ENCODE assay signal across 12 mouse cellular contexts in the genomic region with DNA sequence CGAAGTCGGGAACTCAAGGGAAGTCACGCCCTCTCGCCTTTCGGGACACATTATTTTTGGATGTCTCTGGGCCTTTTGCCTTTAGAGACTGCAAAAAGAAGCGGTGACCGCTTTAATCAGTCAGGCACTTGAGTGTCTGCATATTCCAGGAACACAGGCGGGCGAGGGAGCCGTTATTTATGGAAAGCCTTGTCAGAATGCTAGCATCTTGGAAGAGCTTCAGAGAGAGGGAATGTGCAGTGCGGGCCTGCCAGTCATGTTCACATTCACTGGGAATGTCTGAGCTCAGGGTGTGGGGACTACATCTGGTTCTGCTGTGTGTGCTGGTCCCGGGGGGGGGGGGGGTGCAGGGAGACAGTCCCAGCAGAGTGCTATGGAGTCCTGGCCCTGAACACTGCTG. TPM values are rescaled to one million over a fixed set of nuclear protein-coding genes. Genes with fewer than 3 reads are reported as not detected.
DNase-seq lines count a peak whose midpoint lies in the region; ATAC-seq lines count a peak whose summit lies in the region.
"Had no signal": no experiment of that assay in that cellular context is flagged by ENCODE, and none has a peak within 500 bp of the region (broad histone marks: within the 10 kb centered on the region; RNA-seq: fewer than 3 reads in every experiment).

No protein-coding gene starts in this region.

- H3K4me2 ChIP-seq in embryonic facial prominence, embryonic 14.5 days (ENCODE audit: low read depth, low read length), result no peak overlapping the region
- no peak overlapping the region for H3K4me2 ChIP-seq in lung, embryonic 16.5 days (ENCODE audit: low read depth, low read length)
- H3K4me2 ChIP-seq: midbrain, embryonic 13.5 days had no signal

- H3K9ac ChIP-seq in embryonic facial prominence, embryonic 14.5 days (ENCODE audit: low read depth, low read length), result no peak overlapping the region
- no peak overlapping the region for H3K9ac ChIP-seq in lung, embryonic 16.5 days (ENCODE audit: low read length)
- H3K9ac ChIP-seq: midbrain, embryonic 13.5 days had no signal

- H3K36me3 ChIP-seq in embryonic facial prominence, embryonic 14.5 days (ENCODE audit: control insufficient read depth, insufficient read depth, low read length), result no peaks in the 10 kb centered on the region
- no peaks in the 10 kb centered on the region for H3K36me3 ChIP-seq in embryonic facial prominence, embryonic 10.5 days (replicated peaks)
- H3K36me3 ChIP-seq in heart, embryonic 10.5 days, result no peaks in the 10 kb centered on the region
- no peaks in the 10 kb centered on the region for H3K36me3 ChIP-seq in lung, embryonic 16.5 days (ENCODE audit: control insufficient read depth, insufficient read depth, low read length)
- H3K36me3 ChIP-seq: midbrain, embryonic 13.5 days had no signal

- ATAC-seq in embryonic facial prominence, embryonic 14.5 days (ENCODE audit: low read depth), result 0 out of 2 replicates have a peak, but pooled peaks have one; percentile 67
- peak; percentile 92 for ATAC-seq in lung, embryonic 16.5 days (ENCODE audit: low read depth)
- ATAC-seq: midbrain, embryonic 13.5 days had no signal

- WGBS in embryonic facial prominence, embryonic 14.5 days, result 67% methylated on average over 12 of the region's 12 CpGs
- 90% methylated on average over 12 of the region's 12 CpGs for whole genome bisulfite sequencing in embryonic facial prominence, embryonic 10.5 days
- WGBS in heart, embryonic 10.5 days, result 41% methylated on average over 12 of the region's 12 CpGs
- 47% methylated on average over 12 of the region's 12 CpGs for WGBS in lung, embryonic 16.5 days

- no peak overlapping the region; the same call in 1 of the 2 replicates for H3K27ac ChIP-seq in embryonic facial prominence, embryonic 14.5 days (replicated peaks; ENCODE audit: low read depth, low read length)
- H3K27ac ChIP-seq in embryonic facial prominence, embryonic 10.5 days (replicated peaks), result no peak overlapping the region
- peak overlapping the region; percentile 84 for H3K27ac ChIP-seq in heart, embryonic 10.5 days
- peak overlapping the region; percentile 75 for H3K27ac ChIP-seq in lung, embryonic 16.5 days (ENCODE audit: low read length)
- H3K27ac ChIP-seq: midbrain, embryonic 13.5 days had no signal

- H3K9me3 ChIP-seq in embryonic facial prominence, embryonic 14.5 days (ENCODE audit: control insufficient read depth, low read length), result no peaks in the 10 kb centered on the region
- 0 out of 2 replicates have a peak, but pooled peaks cover 3% of the 10 kb centered on the region for H3K9me3 ChIP-seq in embryonic facial prominence, embryonic 10.5 days
- H3K9me3 ChIP-seq in heart, embryonic 10.5 days, result no peaks in the 10 kb centered on the region
- H3K9me3 ChIP-seq in lung, embryonic 16.5 days (ENCODE audit: control insufficient read depth, low read length), result no peaks in the 10 kb centered on the region
- H3K9me3 ChIP-seq: midbrain, embryonic 13.5 days had no signal

- H3K4me1 ChIP-seq in embryonic facial prominence, embryonic 14.5 days (ENCODE audit: control insufficient read depth, insufficient read depth, low read length), result no peaks in the 10 kb centered on the region
- peaks cover 12% of the 10 kb centered on the region for H3K4me1 ChIP-seq in embryonic facial prominence, embryonic 10.5 days
- peaks cover 50% of the 10 kb centered on the region for H3K4me1 ChIP-seq in heart, embryonic 10.5 days
- H3K4me1 ChIP-seq in lung, embryonic 16.5 days (replicated peaks; ENCODE audit: control insufficient read depth, insufficient read depth, low read length), result peaks cover under 1% of the 10 kb centered on the region; the same call in 1 of the 2 replicates

- no peaks in the 10 kb centered on the region for H3K27me3 ChIP-seq in embryonic facial prominence, embryonic 14.5 days (replicated peaks; ENCODE audit: control insufficient read depth, insufficient read depth, low read length)
- 0 out of 2 replicates have a peak, but pooled peaks cover 11% of the 10 kb centered on the region for H3K27me3 ChIP-seq in embryonic facial prominence, embryonic 10.5 days (replicated peaks; ENCODE audit: low read depth, poor library complexity, severe bottlenecking)
- 0 out of 2 replicates have a peak, but pooled peaks cover 9% of the 10 kb centered on the region for H3K27me3 ChIP-seq in heart, embryonic 10.5 days (ENCODE audit: insufficient read depth, poor library complexity, severe bottlenecking)
- H3K27me3 ChIP-seq in lung, embryonic 16.5 days (ENCODE audit: control insufficient read depth, insufficient read depth, low read depth, low read length), result no peaks in the 10 kb centered on the region
- H3K27me3 ChIP-seq: midbrain, embryonic 13.5 days had no signal

- H3K4me3 ChIP-seq in embryonic facial prominence, embryonic 14.5 days (ENCODE audit: low read depth, low read length), result no peak overlapping the region
- no peak overlapping the region for H3K4me3 ChIP-seq in embryonic facial prominence, embryonic 10.5 days
- 0 out of 2 replicates have a peak overlapping the region, but pooled peaks have one; percentile 6 for H3K4me3 ChIP-seq in heart, embryonic 10.5 days
- no peak overlapping the region for H3K4me3 ChIP-seq in lung, embryonic 16.5 days (ENCODE audit: low read length)
- H3K4me3 ChIP-seq: midbrain, embryonic 13.5 days had no signal

- DNase-seq in embryonic facial prominence, embryonic 14.5 days (ENCODE audit: low spot score), result peak; percentile 77
- DNase-seq in embryonic facial prominence, embryonic 10.5 days (ENCODE audit: low spot score), result no peak
- peak; percentile 26 to 39 for DNase-seq in adrenal gland, postnatal 36 days
- DNase-seq in heart, embryonic 10.5 days (ENCODE audit: low spot score), result peak; percentile 87
- DNase-seq in B cell, adult 2 months, result no peak
- DNase-seq in thymus, postnatal 25 days, result no peak
- no peak for DNase-seq in retina, postnatal 1 day

RNA-seq across cellular contexts. Expression of a gene that starts 5.0 kb away (rescaled TPM):
- 0.26 TPM in 1 of 2 replicates, not detected in the other for polyA plus RNA-seq in embryonic facial prominence, embryonic 14.5 days (2014; fragmentation: Nextera tagmentation; extraction: Ambion mirVana)
- 0.11 TPM in 1 of 2 replicates, not detected in the other for polyA plus RNA-seq in embryonic facial prominence, embryonic 10.5 days (2016; fragmentation: Nextera tagmentation; extraction: Ambion mirVana)
- not detected for total RNA-seq in adrenal gland, postnatal 36 days (2021)
- not detected in 2 replicates for polyA plus RNA-seq in heart, embryonic 10.5 days (2016; fragmentation: Nextera tagmentation; extraction: Ambion mirVana)
- polyA plus RNA-seq in lung, embryonic 16.5 days (2015; fragmentation: Nextera tagmentation; extraction: Ambion mirVana), result not detected in 2 replicates
- total RNA-seq: layer of hippocampus, adult 8-10 months had no signal
- polyA plus RNA-seq: C2C12; stomach, embryonic 14.5 days had no signal

RNA-seq across cellular contexts. Expression of a gene that starts 21.7 kb away (rescaled TPM):
- 45.7 and 48.1 TPM in 2 replicates for polyA plus RNA-seq in embryonic facial prominence, embryonic 14.5 days (2014; fragmentation: Nextera tagmentation; extraction: Ambion mirVana)
- 50.3 and 55.1 TPM in 2 replicates for polyA plus RNA-seq in embryonic facial prominence, embryonic 10.5 days (2016; fragmentation: Nextera tagmentation; extraction: Ambion mirVana)
- 10 to 100 TPM; 40.7 to 45.5 TPM for total RNA-seq in adrenal gland, postnatal 36 days (2021)
- polyA plus RNA-seq in heart, embryonic 10.5 days (2016; fragmentation: Nextera tagmentation; extraction: Ambion mirVana), result 47.5 and 61.3 TPM in 2 replicates
- polyA plus RNA-seq in lung, embryonic 16.5 days (2015; fragmentation: Nextera tagmentation; extraction: Ambion mirVana), result 39.6 and 40.1 TPM in 2 replicates

Comparison
In these comparisons a context has a peak if more than half of its experiments do, and no peak if none do; other contexts are left out.
1. DNase-seq: peak in embryonic facial prominence, embryonic 14.5 days (single experiment), adrenal gland, postnatal 36 days (2 of 2) and heart, embryonic 10.5 days (single experiment); none in embryonic facial prominence, embryonic 10.5 days (single experiment), B cell, adult 2 months (0 of 2), thymus, postnatal 25 days (single experiment) and retina, postnatal 1 day (single experiment).
2. H3K27ac ChIP-seq: peak in heart, embryonic 10.5 days (single experiment) and lung, embryonic 16.5 days (single experiment); none in embryonic facial prominence, embryonic 14.5 days (single experiment) and embryonic facial prominence, embryonic 10.5 days (single experiment).